Mouse (Mus musculus): ENCODE results near the gene Tedc1.

DNA sequence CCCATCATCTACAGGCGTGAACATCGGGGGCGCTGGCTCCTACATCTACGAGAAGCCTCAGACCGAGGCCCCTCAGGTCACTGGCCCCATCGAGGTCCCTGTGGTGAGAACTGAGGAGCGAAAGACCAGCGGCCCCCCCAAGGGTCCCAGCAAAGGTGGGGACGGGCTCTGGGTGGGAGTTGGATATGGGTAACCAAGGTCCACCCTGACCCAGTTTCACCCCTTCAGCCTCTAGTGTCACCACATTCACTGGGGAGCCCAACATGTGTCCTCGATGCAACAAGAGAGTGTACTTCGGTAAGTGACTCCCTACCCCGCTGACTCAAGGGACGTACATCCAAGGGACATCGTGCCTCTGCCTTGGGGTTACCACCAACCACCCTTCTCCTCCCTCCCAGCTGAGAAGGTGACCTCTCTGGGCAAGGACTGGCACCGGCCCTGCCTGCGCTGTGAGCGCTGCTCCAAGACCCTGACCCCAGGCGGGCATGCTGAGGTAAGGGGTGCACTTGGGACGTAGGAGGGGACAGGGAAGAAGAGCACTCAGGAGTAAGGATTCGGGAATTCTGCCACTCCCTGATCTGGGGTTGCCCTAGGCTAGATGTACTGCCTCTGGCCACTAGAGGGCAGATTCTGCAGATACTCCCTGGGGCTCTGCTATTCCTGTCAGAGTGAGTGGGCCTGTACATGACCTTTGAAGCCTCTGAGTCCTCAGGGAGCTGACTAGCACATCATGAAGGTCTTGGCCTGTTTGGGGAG lies 12.0 kb upstream of the Tedc1 start:
- peak; percentile 68 for TF ChIP-seq CTCF (IDR thresholded peaks at IDR 0.05; ENCODE audit: extremely low read depth, insufficient read depth, low read length)
- no peak for TF ChIP-seq POLR2A (IDR thresholded peaks at IDR 0.05; ENCODE audit: extremely low read depth, insufficient read depth, low read length)

Data from cortical plate, adult 2 months (tissue).